Mouse (Mus musculus): ENCODE data around the gene Dgka.
A peak's percentile ranks its signal among the peaks of the same experiment; 100 is the strongest.

The Dgka gene

DNA sequence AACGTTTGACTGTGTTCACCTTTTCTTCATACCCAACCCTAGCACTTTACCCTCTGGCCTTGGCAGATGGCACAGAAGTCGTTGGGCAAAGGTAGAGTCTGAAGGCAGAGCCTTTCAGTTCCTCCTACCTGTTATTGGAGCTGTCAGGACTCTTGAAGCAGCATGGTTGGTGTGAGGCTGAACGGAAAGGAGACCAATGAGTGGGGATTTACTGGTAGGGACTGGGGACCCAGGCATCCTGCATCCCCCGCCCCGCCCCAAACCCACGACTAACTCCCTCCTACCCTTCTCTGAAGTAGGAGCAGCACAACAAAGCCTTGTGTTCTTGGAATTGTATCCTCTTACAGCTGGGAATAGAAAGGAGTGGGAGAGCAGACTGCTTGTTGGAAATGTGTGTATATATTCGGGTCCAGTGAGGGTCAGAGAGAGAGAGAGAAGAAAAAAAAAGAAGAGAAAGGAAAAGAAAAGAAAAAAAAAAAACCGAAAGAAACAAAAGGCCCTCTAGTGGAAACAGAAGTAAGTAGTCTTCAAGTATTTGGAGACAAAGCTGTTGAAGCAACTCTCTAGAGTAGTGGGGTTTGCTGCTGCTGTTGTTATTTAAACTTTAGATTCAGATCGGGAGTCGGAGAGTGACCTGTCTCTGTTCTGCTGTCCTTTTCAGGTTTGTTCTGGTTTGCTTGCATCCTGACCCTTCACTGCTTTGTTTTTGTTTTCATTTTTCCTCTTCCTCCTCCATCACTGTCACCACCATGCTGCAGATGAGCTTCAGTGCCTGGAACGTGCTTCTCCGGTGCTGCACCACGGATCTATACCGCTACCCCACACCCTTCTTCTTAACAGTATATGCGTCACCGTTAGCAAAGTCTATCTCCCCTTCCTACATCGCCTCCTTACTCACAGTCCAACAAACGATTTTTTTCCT lies at the start of gene Dgka:
Gene Dgka, minus strand, starts transcription at position 176 of the 922 bp plus-strand sequence.
- DNase-seq: peak; percentile 44

DNA sequence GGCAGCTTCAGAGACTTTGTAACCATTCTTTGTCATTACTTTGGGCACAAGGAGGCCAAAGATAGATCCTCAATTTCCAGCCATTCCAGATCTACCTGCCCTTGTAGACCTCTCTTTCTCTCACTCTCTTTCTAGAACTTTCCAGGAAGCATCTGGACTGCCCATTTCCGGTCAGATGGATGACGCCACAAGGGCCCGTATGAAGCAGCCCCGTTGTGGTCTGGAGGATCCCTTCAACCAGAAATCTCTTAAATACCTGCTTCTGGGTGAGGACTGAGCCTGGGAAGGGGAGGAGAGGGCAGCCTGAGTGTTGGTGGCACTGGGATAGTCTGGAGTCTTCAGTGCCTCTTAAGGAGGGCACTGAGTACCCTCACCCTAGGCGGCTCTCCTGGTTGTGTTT lies 49.7 kb upstream of the Dgka start:
- no peak for DNase-seq

DNA sequence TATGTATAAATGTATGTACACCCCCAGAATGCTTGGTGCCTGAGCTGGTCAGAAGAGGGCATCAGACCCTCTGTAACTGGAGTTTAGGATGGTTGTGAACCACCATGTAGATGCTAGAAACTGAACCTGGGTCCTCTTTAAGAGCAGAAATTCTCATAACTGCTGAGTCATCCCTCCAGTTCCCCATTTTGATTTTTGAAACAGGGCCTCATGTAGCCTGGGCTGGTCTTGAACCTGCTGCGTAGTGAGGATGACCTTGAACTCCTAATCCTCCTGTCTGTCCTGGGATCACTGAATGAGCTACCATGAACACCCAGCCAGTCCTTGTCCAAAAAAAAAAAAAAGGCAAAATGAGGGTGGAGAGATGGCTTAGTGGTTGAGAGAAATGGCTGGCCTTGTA lies 48.6 kb upstream of the Dgka start:
- DNase-seq: no peak

DNA sequence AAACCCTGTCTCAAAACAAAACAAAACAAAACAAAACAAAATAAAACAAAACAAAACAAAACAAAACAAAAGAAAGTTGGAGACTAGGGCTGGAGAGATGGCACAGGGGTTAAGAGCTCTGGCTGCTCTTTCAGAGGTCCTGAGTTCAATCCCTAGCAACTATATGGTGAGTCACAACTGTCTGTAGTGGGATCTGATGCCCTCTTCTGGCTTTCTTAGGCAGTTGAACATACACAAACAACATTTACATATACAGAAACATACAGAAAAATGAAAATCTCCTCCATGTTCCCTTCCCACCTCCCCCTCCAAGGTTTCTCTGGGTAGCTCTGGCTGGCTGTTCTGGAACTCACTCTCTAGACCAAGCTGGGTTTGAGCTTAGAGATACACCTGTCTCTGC lies 47.4 kb upstream of the Dgka start:
- DNase-seq: no peak

DNA sequence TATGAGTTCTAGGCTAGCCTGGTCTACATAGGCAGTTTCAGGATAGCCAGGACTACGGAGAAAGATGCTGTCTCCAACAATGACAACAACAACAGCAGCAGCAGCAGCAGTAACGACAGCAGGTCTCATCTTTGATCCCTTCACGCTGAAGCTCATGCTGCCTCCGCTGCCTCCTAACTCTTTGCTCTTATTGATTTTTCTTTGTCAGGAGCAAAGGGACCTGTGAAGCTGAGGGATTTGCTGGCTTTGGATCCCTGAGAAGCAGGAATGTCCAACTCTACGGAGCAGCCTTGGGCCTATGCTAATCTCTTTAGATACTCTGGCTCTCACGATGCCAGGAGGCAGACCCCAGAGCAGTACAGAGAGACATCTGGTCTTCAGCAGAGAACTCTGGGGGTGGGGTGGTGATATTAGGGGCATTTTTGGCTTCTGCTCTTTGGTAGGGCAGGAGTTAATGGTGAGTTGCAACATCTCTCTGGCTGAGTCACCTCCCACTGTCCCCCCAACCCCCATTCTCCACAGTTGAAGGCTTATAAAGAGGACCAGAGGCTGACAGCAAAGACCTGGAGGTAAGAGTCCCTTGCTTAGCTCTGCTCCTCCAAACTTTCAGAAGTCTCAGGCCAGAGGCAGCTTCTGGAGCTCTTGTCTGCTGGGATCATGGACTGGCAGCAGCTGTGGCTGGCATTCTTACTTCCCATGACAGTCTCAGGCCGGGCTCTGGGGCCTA lies 45.9 kb upstream of the Dgka start, which contains the start of gene Mmp19:
Gene Mmp19, plus strand, starts transcription at position 513 of the 727 bp plus-strand sequence.
- DNase-seq: peak; percentile 51

DNA sequence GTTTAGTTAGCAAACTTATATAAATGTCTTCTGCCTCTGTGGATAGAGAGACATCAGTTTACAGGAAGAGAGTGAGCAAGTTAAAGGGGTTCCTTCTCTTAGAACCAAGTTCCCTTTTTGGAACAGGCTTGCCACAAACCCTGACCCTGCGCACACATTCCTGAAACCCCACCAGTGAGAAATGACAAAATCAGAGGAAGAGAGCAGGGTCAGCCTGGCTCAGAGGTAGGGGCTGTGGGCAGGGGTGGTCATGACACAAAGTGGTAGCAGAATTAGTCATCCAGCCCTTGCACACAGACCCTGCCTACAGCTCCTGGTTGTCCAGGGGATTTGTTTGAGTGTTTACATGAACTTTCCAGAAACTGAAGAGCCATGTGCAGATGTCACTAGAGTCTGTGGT lies 35.5 kb upstream of the Dgka start:
- DNase-seq: peak; percentile 57

DNA sequence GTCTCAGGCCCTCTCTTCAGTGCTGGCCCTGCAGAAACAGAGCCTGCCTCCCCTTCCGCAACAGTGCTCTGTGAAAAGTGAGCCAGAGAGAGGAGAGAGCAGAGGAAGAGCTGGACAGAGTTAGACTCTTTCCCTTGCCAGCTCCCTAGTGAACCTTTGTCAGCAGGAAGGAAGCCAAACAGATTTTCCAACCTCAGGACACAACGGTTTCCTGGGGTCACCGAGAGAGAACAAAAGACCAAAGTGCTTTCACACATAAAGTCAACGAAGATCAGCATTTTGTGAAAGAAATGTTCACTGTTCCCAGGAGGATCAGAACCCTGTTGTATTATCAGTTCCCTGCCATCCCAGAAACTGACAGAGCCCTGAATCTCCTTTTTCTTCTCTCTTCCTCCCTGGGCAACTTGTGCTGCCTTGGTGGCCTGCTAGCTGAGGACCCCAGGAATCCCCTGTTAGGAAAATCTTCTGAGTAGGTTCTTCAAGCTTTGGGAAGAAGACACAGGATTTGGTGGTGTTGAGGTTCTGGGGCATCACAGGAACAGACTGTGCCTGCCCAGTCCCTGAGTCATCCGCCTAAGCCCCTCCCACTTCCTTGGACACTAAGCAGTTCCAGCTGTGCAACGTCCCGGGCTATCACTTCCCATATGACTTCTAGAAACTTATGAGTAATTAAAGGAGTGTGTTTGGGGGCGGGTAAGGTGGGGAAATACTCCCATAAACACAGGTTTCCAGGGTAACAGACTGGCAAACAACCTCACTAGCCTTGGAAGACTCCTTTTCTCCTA lies 34.5 kb upstream of the Dgka start:
- peak; percentile 96 for DNase-seq

DNA sequence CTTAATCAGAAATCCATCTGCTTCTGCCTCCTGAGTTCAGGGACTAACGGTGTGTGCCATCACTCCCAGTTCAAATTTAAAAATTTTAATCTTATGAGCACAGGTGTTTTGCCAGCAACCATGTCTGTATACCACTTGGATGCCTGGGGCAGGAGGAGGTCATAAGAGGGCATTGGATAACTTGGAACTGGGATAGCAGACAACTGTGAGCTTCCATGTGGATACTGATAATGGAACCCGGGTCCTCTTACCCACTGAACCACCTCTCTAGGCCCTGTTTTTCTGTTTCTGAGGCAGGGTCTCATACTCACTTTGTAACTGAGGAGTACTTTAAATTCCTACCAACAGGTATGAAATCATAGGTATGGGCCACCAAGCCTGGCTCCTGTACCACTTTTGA lies 33.8 kb upstream of the Dgka start:
- DNase-seq: no peak

DNA sequence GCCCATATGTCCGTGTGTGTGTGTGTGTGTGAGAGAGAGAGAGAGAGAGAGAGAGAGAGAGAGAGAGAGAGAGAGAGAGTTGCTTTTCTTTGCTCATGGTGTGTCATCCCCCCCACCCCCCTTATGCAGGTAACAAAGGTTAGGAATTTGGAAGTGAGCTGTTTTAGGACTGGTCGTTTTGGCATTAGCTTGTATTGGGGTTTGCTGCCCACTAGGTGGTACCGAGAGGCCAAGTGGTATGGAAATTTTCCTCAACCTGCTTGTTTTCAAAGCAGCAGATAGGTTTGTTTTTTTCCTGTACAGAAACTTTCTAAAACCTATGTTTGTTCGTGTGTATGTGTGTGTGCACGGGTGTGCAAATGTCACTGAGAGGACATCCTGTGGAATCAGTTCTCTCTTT lies 29.0 kb upstream of the Dgka start:
- no peak for DNase-seq

DNA sequence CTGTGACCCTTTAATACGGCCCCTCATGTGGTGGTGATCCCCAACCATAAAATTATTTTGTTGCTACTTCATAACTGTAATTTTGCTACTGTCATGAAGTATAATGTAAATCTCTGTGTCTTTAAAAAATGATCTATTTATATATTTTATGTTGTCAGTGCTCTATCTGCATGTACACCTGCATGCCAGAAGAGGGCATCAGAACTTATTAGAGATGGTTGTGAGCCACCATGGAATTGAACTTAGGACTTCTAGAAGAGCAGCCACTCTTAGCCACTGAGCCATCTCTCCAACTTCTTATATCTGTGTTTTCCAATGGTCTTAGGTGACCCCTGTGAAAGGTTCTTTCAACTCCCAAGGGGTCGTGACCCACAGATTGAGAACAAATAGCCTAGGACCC lies 28.2 kb upstream of the Dgka start:
- peak; percentile 20 for DNase-seq

DNA sequence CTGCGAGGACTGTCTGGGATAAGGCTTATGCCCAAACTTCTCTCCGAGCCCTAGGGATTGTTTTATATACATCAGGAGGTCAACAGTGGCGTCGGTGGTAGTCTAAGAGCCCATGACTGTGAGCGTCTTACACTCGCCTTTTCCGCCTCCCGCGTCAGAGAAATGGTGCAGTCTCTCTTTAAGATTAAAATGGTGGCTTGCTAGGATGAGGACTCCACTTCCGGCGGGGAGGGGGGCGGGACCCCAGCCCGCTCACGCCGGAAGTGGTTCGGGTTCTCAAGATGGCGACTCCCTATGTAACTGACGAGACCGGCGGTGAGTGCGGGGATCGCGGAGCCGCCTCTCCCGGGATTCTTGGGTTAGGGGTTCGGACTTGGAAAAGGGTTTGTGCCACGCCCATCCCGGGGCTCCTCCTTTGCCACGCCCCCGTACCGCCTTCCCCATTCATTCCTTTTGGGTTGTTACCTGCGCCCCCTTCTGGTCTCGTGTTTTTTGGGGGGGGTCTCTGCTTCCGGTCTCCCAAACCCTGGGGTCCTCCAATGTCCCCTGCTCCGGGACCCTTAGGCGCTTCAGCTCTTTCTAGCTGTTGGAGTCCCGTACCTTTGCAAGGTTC lies 3.7 kb upstream of the Dgka start:
- peak; percentile 84 for DNase-seq

DNA sequence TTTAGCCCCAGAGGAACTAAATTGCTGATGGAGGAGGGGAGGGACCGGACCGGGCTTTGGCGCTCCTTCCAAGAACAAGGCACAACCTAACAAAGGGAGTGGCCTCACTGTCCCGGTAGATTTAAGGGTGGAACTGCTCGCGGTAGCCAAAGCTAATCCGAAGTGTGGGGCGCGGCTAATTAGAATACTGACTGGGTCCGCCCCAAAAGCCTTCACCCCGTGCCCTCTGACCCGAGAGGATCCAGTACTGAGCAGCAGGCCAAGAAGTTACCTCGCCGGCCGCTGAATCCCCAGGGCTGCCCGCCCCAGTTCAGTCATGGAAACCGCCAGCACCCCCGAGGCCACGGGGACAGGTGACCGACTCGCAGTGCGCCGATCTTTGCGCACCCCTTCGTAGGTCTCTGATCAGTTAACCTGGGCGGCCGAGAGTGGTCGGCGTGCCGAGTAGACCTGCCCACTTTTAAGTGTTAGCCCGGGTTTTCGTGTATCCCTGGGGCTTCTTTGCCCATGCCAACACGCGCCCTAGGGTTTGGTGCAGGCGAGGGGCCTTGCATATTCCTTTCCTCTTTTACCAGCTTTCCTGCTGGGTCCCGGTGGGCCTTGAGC lies 3.1 kb upstream of the Dgka start, which contains the start of gene Pym1:
Gene Pym1, plus strand, starts transcription at position 244 of the 606 bp plus-strand sequence.
- DNase-seq: peak; percentile 95

DNA sequence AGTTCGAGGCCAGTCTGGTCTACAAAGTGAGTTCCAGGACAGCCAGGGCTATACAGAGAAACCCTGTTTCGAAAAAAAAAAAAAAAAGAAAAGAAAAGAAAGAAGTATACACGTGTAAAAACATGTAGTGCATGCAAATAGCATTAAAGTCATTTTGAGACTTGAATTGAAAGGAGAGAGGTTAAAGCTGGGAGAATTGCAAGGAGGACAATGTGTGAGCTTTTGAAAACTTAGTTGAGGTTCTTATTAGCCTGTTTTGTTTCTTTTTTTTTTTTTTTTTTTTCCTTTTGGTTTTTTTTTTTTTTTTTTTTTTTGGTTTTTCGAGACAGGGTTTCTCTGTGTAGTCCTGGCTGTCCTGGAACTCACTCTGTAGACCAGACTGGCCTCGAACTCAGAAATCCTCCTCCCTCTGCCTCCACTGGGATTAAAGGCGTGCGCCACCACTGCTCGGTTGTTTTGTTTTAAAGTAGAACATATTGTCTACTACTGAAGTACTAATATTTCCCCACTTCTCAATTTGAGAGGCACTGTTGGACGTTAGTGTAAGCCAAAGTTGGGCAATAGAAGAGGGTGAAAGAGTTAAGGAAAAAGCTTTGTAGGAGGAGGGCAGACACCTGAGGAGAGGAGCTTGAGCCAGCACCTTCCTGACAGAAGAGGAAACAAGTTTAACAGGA lies 2.5 kb upstream of the Dgka start:
- no peak for DNase-seq

DNA sequence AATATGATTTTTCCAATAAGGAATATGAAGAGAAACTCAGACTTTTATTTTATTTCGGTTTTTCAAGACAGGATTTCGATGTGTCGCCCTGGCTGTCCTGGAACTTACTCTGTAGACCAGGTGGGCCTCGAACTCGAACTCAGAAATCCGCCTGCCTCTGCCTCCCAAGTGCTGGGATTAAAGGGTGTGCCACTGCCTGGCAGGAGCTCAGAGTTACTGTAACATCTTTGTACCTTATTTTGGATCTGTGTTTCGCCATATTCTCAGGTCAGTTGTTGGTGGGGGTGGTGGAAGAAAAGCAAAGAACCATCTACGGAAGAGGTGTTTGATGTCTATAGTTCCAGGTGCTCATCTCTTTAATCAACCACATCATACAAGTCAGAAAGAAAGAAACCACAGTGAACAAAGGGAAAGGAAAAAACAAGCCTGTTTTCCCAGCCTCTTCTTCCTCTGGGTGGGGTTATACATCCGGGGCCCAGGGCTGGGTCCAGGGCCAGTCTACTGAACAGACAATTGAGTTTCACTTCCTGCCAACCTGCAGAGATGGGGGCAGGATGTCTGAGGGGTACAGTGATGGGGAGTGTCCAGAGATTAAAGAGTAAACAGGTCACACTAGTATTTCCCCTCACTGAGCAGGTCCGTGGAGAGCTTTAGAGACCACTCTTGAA lies 1.4 kb upstream of the Dgka start:
- DNase-seq: peak; percentile 62

DNA sequence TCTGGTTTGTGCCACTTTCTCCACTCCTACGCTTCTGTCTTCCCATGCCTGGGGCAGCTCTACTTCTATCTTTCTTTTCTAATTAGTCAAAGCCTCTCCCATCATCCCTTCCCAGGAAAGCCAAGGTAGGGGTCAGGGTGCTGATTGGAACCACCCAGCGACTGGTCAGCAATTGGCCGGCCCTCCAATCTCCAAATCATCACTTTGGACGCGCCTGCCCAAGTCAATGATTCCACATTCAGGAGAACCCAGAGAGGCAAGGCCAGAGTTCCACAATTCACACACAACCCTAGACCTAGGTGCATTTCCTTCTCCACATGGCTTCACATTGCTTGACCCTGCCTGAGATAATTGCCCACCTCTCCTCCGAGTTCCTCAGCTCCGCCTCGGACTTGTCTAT lies 444 bp downstream of the Dgka start:
- no peak for DNase-seq

DNA sequence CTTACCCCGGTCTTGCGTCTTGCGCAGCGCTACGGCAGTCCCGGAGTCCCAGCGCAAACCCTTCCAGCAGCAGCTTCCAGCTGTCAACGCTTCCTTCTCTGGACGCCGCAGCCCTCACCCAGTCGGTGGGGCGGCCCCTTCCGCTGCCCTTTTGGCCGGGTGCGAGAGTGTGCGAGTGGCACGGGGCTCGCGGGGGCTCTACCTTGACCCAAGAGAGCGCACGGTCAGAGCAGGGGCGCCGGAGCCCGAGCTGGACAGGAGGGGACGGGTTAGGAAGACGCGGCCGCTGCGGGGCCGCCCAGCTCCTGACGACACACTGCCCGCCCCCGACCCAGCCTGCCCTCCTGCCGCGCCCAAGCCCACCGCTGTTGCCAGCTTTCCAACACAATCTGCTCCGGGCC lies 864 bp downstream of the Dgka start:
- peak; percentile 67 for DNase-seq

DNA sequence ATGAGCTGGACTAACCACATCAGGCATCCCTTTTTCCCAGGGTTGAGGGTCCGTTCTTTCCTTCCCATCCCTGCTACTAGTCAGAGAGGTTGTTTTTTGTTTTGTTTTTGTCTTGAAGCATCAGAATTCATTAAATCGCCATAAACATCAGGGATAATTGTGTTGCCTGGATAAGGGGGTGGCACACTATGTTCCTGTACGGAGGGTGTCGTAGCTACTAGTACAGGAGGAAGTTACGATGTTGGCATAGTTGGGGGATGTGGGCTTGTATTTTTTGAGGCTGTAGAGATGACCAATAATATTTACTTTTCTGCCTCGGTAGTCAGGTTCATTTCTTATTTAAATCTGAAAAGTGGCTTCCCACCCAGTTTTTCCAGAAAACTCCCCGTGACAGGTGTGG lies 1.4 kb downstream of the Dgka start:
- DNase-seq: peak; percentile 56

DNA sequence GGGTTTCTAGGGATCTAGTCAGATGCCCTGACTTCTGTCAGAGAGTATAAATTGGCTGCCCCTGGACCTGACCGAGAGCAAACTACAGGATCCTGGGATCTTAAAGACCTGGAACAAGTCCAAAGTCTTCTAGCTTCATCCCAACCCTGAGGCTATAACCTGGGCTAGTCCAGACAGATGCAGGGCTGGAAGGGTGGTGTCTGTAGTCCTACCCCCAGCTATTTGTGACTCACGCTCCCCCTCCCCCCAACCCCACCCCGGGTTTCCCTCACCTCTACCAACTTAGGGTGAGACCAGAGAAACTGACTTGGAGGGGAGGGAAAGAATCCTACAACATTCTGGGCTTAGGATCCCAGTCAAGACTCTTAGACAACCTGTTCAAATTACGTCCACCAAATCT lies 2.0 kb downstream of the Dgka start:
- DNase-seq: no peak

DNA sequence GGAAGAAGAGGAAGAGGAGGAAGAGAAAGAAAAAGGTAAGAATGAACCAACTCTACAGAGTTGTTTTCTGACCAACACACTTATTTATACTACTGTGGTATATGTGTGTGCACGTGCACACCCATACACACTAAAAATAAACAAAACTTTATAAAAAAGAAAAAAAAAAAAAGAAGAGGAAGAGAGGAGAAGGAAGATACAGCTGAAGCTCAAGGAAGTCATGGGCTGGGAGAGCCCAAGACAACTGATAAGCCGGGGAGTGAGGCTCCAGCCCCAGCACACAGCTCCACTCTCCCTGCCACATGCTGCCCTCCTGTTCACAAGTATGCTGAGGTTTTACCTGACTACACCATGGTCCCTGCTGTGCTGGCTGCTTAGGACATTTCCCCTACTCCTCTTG lies 4.4 kb downstream of the Dgka start:
- no peak for DNase-seq

DNA sequence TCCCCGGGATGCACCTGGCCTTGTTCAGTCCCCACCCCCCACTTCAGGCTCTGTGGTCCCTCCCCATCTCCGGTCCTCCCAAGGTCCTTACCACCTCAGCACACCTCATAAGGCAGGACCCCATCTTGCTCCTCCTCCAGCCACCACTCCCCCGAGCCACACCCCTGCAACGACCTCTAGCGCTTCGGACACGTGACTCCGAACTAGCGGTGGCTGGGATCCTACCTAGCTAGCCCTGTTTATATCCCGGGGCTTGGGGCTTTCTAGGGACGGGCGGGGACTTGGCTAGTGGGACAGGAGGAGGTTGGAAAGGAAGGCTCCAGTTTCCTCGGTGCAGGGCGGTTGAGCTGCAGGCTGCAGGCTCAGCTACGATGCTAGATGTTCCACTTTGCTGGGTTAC lies 7.2 kb downstream of the Dgka start:
- DNase-seq: peak; percentile 31

DNA sequence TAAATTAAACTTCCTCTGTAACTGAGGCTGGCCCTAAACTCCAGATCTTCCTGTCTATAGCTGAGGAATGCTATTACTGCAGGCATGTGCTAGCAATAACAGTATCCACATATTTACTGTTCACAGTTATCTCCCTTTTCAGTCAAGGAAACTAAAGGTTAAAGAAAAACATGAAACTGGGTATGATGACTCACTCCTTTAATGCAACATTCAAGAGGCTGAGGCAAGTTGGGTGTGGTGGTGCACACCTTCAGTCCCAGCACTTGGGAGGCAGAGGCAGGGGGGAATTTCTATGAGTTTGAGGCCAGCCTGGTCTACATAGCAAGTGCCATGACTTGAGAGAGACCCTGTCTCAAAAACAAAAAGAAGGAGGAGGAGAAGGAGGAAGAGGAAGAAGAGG lies 12.7 kb downstream of the Dgka start:
- DNase-seq: no peak
